Mouse (Mus musculus) cerebellum, adult 9-11 months (tissue): ENCODE measurements around the gene Il20rb.

Experiments used
- DNase-seq: peaks from one replicate; pipeline ENCODE4 v3.0.0; 2022

The Il20rb gene

GRCm38 (mm10) chr9:100470228-100470627 lies 16.4 kb downstream of the Il20rb start:
- peak; percentile 57 for DNase-seq

- peak; percentile 58 for DNase-seq
These were observed 16.9 kb downstream of the Il20rb start for GRCm38 (mm10) chr9:100469681-100470080.

- DNase-seq = peak; percentile 63
These were observed 18.4 kb downstream of the Il20rb start for GRCm38 (mm10) chr9:100468151-100468550.

GRCm38 (mm10) chr9:100467653-100468052 lies 18.9 kb downstream of the Il20rb start:
- peak; percentile 91 for DNase-seq

GRCm38 (mm10) chr9:100466743-100467142 lies 19.8 kb downstream of the Il20rb start:
- peak; percentile 98 for DNase-seq

- peak; percentile 92 for DNase-seq
These were observed 20.6 kb downstream of the Il20rb start for GRCm38 (mm10) chr9:100465988-100466387.

- DNase-seq = peak; percentile 65
These were observed 21.2 kb downstream of the Il20rb start for GRCm38 (mm10) chr9:100465380-100465779.

GRCm38 (mm10) chr9:100463771-100464170 lies 22.8 kb downstream of the Il20rb start:
- DNase-seq = peak; percentile 27

- DNase-seq = no peak
These were observed 24.5 kb downstream of the Il20rb start for GRCm38 (mm10) chr9:100462098-100462497.

GRCm38 (mm10) chr9:100461671-100462070 lies 24.9 kb downstream of the Il20rb start:
- peak; percentile 90 for DNase-seq

- no peak for DNase-seq
These were observed 26.4 kb downstream of the Il20rb start for GRCm38 (mm10) chr9:100460203-100460602.

GRCm38 (mm10) chr9:100457971-100458681 lies 28.5 kb downstream of the Il20rb start:
- DNase-seq = no peak

- no peak for DNase-seq
These were observed 32.0 kb downstream of the Il20rb start for GRCm38 (mm10) chr9:100454664-100454993.

- peak; percentile 85 for DNase-seq
These were observed 32.5 kb downstream of the Il20rb start for GRCm38 (mm10) chr9:100453944-100454663.

- DNase-seq = no peak
These were observed 34.2 kb downstream of the Il20rb start for GRCm38 (mm10) chr9:100452432-100452831.

- DNase-seq = peak; percentile 68
These were observed 40.4 kb downstream of the Il20rb start for GRCm38 (mm10) chr9:100446059-100446686.

GRCm38 (mm10) chr9:100440111-100440790 lies 46.3 kb downstream of the Il20rb start:
- no peak for DNase-seq

- DNase-seq = no peak
These were observed 47.1 kb downstream of the Il20rb start for GRCm38 (mm10) chr9:100439481-100439880.

- no peak for DNase-seq
These were observed 47.6 kb downstream of the Il20rb start for GRCm38 (mm10) chr9:100438994-100439393.

- no peak for DNase-seq
These were observed 49.6 kb downstream of the Il20rb start for GRCm38 (mm10) chr9:100436865-100437595.

GRCm38 (mm10) chr9:100431355-100431754 lies 55.2 kb downstream of the Il20rb start:
- no peak for DNase-seq

GRCm38 (mm10) chr9:100430911-100431310 lies 55.7 kb downstream of the Il20rb start:
- DNase-seq = no peak

GRCm38 (mm10) chr9:100419644-100420043 lies 66.9 kb downstream of the Il20rb start:
- DNase-seq = no peak
